Comparison of ENCODE assay signal across 9 mouse cellular contexts in the genomic region with DNA sequence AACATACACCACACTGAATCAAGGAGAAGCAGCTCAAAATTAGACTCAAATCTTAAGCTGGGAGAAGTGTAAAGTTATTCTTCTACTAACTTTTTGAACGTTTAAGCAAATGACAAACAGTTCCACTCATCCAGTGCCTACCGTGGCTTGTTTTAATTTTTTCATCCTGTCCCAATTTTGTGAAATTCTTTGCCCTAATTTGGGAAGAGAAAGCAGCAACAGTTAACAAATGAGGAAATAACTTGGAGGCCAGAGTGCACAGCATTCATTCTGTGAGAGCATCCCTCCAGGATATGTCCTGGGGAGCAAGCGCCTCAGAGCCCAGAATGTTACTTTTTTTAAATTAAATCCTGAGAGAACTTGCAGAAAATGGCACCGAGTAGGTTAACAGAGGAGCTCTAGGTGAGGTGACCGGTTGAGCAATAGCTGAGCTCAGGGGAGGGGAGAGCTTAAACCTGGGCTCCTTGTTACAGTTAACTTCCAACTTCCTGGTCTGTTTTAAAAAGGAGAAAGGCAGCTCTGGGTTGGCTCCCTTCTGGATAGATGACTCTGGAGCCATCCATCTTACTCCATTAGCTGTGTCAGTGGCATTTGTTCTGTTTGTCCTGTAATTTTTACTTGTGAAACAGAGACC. TPM values are rescaled to one million over a fixed set of nuclear protein-coding genes. Genes with fewer than 3 reads are reported as not detected.
DNase-seq lines count a peak whose midpoint lies in the region; ATAC-seq lines count a peak whose summit lies in the region.
"Had no signal": no experiment of that assay in that cellular context is flagged by ENCODE, and none has a peak within 500 bp of the region (broad histone marks: within the 10 kb centered on the region; RNA-seq: fewer than 3 reads in every experiment).

No protein-coding gene starts in this region.

- H3K9me3 ChIP-seq in kidney, embryonic 14.5 days (ENCODE audit: control insufficient read depth, low read length), result no peaks in the 10 kb centered on the region
- H3K9me3 ChIP-seq in intestine, embryonic 14.5 days (ENCODE audit: control insufficient read depth, low read length), result no peaks in the 10 kb centered on the region
- no peaks in the 10 kb centered on the region for H3K9me3 ChIP-seq in midbrain, embryonic 16.5 days (replicated peaks; ENCODE audit: control insufficient read depth, low read length, poor library complexity, severe bottlenecking)

- no peak for ATAC-seq in kidney, embryonic 14.5 days (ENCODE audit: low FRiP score, low TSS enrichment)
- ATAC-seq in intestine, embryonic 14.5 days (replicated peaks; ENCODE audit: low FRiP score, low TSS enrichment, low read depth), result no peak
- no peak for ATAC-seq in midbrain, embryonic 16.5 days

- 0 out of 2 replicates have a peak overlapping the region, but pooled peaks have one; percentile 81 for H3K9ac ChIP-seq in kidney, embryonic 14.5 days (ENCODE audit: low read depth, low read length)
- H3K9ac ChIP-seq in intestine, embryonic 14.5 days (ENCODE audit: low read length), result peak overlapping the region; percentile 11; the same call in 1 of the 2 replicates
- no peak overlapping the region for H3K9ac ChIP-seq in midbrain, embryonic 16.5 days (ENCODE audit: low read depth, low read length)

- H3K27ac ChIP-seq in kidney, embryonic 14.5 days (ENCODE audit: low read depth, low read length), result no peak overlapping the region
- no peak overlapping the region for H3K27ac ChIP-seq in brown adipose tissue, adult 24 weeks (replicated peaks; ENCODE audit: low read depth, low read length)
- H3K27ac ChIP-seq in intestine, embryonic 14.5 days (ENCODE audit: low read depth), result no peak overlapping the region
- no peak overlapping the region for H3K27ac ChIP-seq in midbrain, embryonic 16.5 days (ENCODE audit: low read length)

- no peaks in the 10 kb centered on the region for H3K27me3 ChIP-seq in kidney, embryonic 14.5 days (ENCODE audit: control insufficient read depth, insufficient read depth, low read length)
- no peaks in the 10 kb centered on the region for H3K27me3 ChIP-seq in intestine, embryonic 14.5 days (replicated peaks; ENCODE audit: control insufficient read depth, insufficient read depth, low read length)
- H3K27me3 ChIP-seq in midbrain, embryonic 16.5 days (ENCODE audit: control insufficient read depth, insufficient read depth, low read depth, low read length), result no peaks in the 10 kb centered on the region

- H3K4me3 ChIP-seq in kidney, embryonic 14.5 days (ENCODE audit: low read length), result peak overlapping the region; percentile 71; the same call in 1 of the 2 replicates
- peak overlapping the region; percentile 79; the same call in 1 of the 2 replicates for H3K4me3 ChIP-seq in brown adipose tissue, adult 24 weeks (ENCODE audit: insufficient read depth, low read depth, low read length)
- peak overlapping the region; percentile 92 for H3K4me3 ChIP-seq in intestine, embryonic 14.5 days (ENCODE audit: low read depth, low read length)
- no peak overlapping the region for H3K4me3 ChIP-seq in midbrain, embryonic 16.5 days (ENCODE audit: low read depth, low read length)

- 69% methylated on average over 5 of the region's 5 CpGs for WGBS in kidney, embryonic 14.5 days
- WGBS in intestine, embryonic 14.5 days, result 64% methylated on average over 5 of the region's 5 CpGs
- 82% methylated on average over 5 of the region's 5 CpGs for WGBS in midbrain, embryonic 16.5 days

- DNase-seq in kidney, postnatal 14 days, result no peak
- no peak for DNase-seq in intestine, embryonic 14.5 days (ENCODE audit: low spot score)
- no peak for DNase-seq in urinary bladder, postnatal 36 days (ENCODE audit: low spot score in 2 of 2)
- no peak for DNase-seq in right cerebral cortex, postnatal 36 days (ENCODE audit: low spot score in 2 of 2)
- DNase-seq in urinary bladder, postnatal 25 days (ENCODE audit: low spot score), result no peak
- DNase-seq: right cerebral cortex, adult 18-20 months had no signal

- H3K36me3 ChIP-seq in kidney, embryonic 14.5 days (ENCODE audit: control insufficient read depth, insufficient read depth, low read length), result peaks cover 34% of the 10 kb centered on the region
- H3K36me3 ChIP-seq in intestine, embryonic 14.5 days (ENCODE audit: control insufficient read depth, insufficient read depth, low read length), result peaks cover 30% of the 10 kb centered on the region
- H3K36me3 ChIP-seq in midbrain, embryonic 16.5 days (ENCODE audit: control insufficient read depth, insufficient read depth, low read length), result 0 out of 2 replicates have a peak, but pooled peaks cover 4% of the 10 kb centered on the region

- peak overlapping the region; percentile 87 for H3K4me2 ChIP-seq in kidney, embryonic 14.5 days (replicated peaks; ENCODE audit: low read depth, low read length)
- peak overlapping the region; percentile 89 for H3K4me2 ChIP-seq in intestine, embryonic 14.5 days (ENCODE audit: low read length)
- peak overlapping the region; percentile 80 for H3K4me2 ChIP-seq in midbrain, embryonic 16.5 days (ENCODE audit: low read length)

- peaks cover 15% of the 10 kb centered on the region for H3K4me1 ChIP-seq in kidney, embryonic 14.5 days (ENCODE audit: control insufficient read depth, insufficient read depth, low read length)
- no peaks in the 10 kb centered on the region; the same call in 1 of the 2 replicates for H3K4me1 ChIP-seq in brown adipose tissue, adult 24 weeks (ENCODE audit: control insufficient read depth, insufficient read depth, insufficient read length, low read length)
- peaks cover 19% of the 10 kb centered on the region for H3K4me1 ChIP-seq in intestine, embryonic 14.5 days (replicated peaks; ENCODE audit: control insufficient read depth, insufficient read depth, low read length)
- peaks cover 18% of the 10 kb centered on the region for H3K4me1 ChIP-seq in midbrain, embryonic 16.5 days (ENCODE audit: control insufficient read depth, insufficient read depth, low read length)

RNA-seq across cellular contexts. Expression of a gene that starts 1.8 kb away (rescaled TPM):
- 67.7 and 110 TPM in 2 replicates for polyA plus RNA-seq in kidney, embryonic 14.5 days (2014; fragmentation: Nextera tagmentation; extraction: Ambion mirVana)
- polyA plus RNA-seq in brown adipose tissue, adult 24 weeks (2012; ENCODE audit: insufficient read depth, insufficient read length, missing spikeins), result 55.2 and 61.5 TPM in 2 replicates
- 123 and 125 TPM in 2 replicates for polyA plus RNA-seq in intestine, embryonic 14.5 days (2014; fragmentation: Nextera tagmentation; extraction: Ambion mirVana)
- polyA plus RNA-seq in midbrain, embryonic 16.5 days (2015; fragmentation: Nextera tagmentation; extraction: Ambion mirVana), result 50.5 and 54.1 TPM in 2 replicates

RNA-seq across cellular contexts. Expression of a gene that starts 27.6 kb away (rescaled TPM):
- polyA plus RNA-seq in kidney, embryonic 14.5 days (2014; fragmentation: Nextera tagmentation; extraction: Ambion mirVana), result not detected in 2 replicates
- not detected in 2 replicates for polyA plus RNA-seq in brown adipose tissue, adult 24 weeks (2012; ENCODE audit: insufficient read depth, insufficient read length, missing spikeins)
- polyA plus RNA-seq in intestine, embryonic 14.5 days (2014; fragmentation: Nextera tagmentation; extraction: Ambion mirVana), result not detected in 2 replicates
- polyA plus RNA-seq in midbrain, embryonic 16.5 days (2015; fragmentation: Nextera tagmentation; extraction: Ambion mirVana), result 1.4 and 1.6 TPM in 2 replicates

RNA-seq across cellular contexts. Expression of a gene that starts 30.1 kb away (rescaled TPM):
- polyA plus RNA-seq in kidney, embryonic 14.5 days (2014; fragmentation: Nextera tagmentation; extraction: Ambion mirVana), result 22.4 and 29.4 TPM in 2 replicates
- polyA plus RNA-seq in brown adipose tissue, adult 24 weeks (2012; ENCODE audit: insufficient read depth, insufficient read length, missing spikeins), result 4.9 and 5.8 TPM in 2 replicates
- 17.6 and 19.8 TPM in 2 replicates for polyA plus RNA-seq in intestine, embryonic 14.5 days (2014; fragmentation: Nextera tagmentation; extraction: Ambion mirVana)
- 32.2 and 34.2 TPM in 2 replicates for polyA plus RNA-seq in midbrain, embryonic 16.5 days (2015; fragmentation: Nextera tagmentation; extraction: Ambion mirVana)
